9 mouse cellular contexts compared by ENCODE assay signal in the genomic region with DNA sequence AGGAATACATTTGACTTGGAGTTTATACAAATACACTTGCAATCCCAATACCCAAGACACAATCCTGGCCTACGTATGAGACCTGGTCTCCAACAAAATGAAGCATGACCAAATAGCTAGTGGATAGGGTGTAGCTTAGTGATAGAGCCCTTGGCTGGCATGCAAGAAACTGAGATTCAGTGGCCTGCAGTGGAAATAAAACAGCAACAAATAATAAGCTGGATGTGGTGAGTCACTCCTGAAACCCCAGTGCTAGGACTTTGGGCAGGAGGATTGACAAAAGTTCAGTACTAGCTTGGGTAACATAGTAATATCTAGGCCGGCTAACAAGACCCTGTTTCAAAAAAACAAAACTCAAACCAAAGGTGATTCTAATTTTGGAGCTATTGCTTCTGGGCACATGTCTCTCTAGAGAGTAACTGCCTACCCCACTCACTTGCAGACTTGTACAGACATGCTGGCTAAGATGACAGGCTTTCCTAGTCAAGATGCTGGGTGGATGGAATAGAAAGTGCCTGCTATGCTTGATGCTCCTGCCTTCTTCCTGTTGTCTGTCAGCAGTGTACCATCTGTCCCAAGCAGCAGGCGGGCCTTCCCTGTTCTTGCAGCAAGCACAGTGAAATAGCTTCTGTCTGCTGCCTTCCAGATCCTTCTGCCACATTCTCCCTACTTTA. TPM values are rescaled to one million over a fixed set of nuclear protein-coding genes. Genes with fewer than 3 reads are reported as not detected.
A peak's percentile ranks its signal among the peaks of the same experiment; 100 is the strongest.
DNase-seq lines count a peak whose midpoint lies in the region; ATAC-seq and TF ChIP-seq lines count a peak whose summit lies in the region.
"Had no signal": no experiment of that assay in that cellular context is flagged by ENCODE, and none has a peak within 500 bp of the region (broad histone marks: within the 10 kb centered on the region; RNA-seq: fewer than 3 reads in every experiment).

No protein-coding gene starts in this region.

- WGBS in hindbrain, postnatal 0 days, result 62% methylated on average over 3 of the region's 3 CpGs
- WGBS in macrophage (ENCODE audit: missing documents), result 89% methylated on average over 3 of the region's 3 CpGs

- peaks cover 87% of the 10 kb centered on the region; the same call in 1 of the 2 replicates for H3K79me2 ChIP-seq in macrophage (ENCODE audit: inconsistent target)

- H3K27me3 ChIP-seq in hindbrain, postnatal 0 days (ENCODE audit: insufficient read depth, low read length), result no peaks in the 10 kb centered on the region

- H3K9ac ChIP-seq in hindbrain, postnatal 0 days (replicated peaks; ENCODE audit: low read length), result no peak overlapping the region

- peak; percentile 5 for DNase-seq in adrenal gland, postnatal 25 days
- DNase-seq in adrenal gland, postnatal 10 days, result no peak
- peak; percentile 94 for DNase-seq in cerebellum, adult 9-11 months
- DNase-seq in hindbrain, postnatal 0 days (ENCODE audit: low spot score), result peak; percentile 42
- DNase-seq in urinary bladder, postnatal 14 days (ENCODE audit: low spot score), result no peak
- no peak for DNase-seq in kidney, adult 11 months
- no peak for DNase-seq in ovary, postnatal 36 days (ENCODE audit: low spot score)

- peak overlapping the region; percentile 54; the same call in 1 of the 2 replicates for H3K27ac ChIP-seq in hindbrain, postnatal 0 days
- peak overlapping the region; percentile 53 for H3K27ac ChIP-seq in macrophage
- H3K27ac ChIP-seq: kidney, postnatal 0 days had no signal

- H3K4me2 ChIP-seq in hindbrain, postnatal 0 days (ENCODE audit: low read depth, low read length), result no peak overlapping the region

- no peak for ATAC-seq in hindbrain, postnatal 0 days

- no peak overlapping the region for H3K4me3 ChIP-seq in hindbrain, postnatal 0 days (ENCODE audit: low read length)
- H3K4me3 ChIP-seq in macrophage (ENCODE audit: inconsistent target), result no peak overlapping the region

- H3K4me1 ChIP-seq in hindbrain, postnatal 0 days (ENCODE audit: insufficient read depth, low read length), result peaks cover 11% of the 10 kb centered on the region

- H3K9me3 ChIP-seq in hindbrain, postnatal 0 days (ENCODE audit: low read length), result no peaks in the 10 kb centered on the region

- TF ChIP-seq CTCF in hindbrain, postnatal 0 days (IDR thresholded peaks at IDR 0.05; ENCODE audit: low read depth), result no peak

- H3K36me3 ChIP-seq in hindbrain, postnatal 0 days (ENCODE audit: insufficient read depth, low read length), result 0 out of 2 replicates have a peak, but pooled peaks cover 4% of the 10 kb centered on the region
- peaks cover 61% of the 10 kb centered on the region for H3K36me3 ChIP-seq in macrophage (ENCODE audit: inconsistent target)

RNA-seq across cellular contexts. Expression of a gene that starts 37.1 kb away (rescaled TPM):
- total RNA-seq in adrenal gland, postnatal 25 days (2021), result 33.1 and 41.2 TPM in 2 replicates
- 10 to 100 TPM; 35.9 to 38.0 TPM for total RNA-seq in adrenal gland, postnatal 10 days (2021)
- total RNA-seq in hindbrain, postnatal 0 days (2014; rRNA removed), result 27.3 and 31.0 TPM in 2 replicates
- polyA plus RNA-seq in hindbrain, postnatal 0 days (2015; fragmentation: Nextera tagmentation; extraction: Ambion mirVana), result 100 and 105 TPM in 2 replicates
- 100 to 1,000 TPM; 176 to 613 (median 471) TPM for total RNA-seq in macrophage (2018; cell fraction: chromatin; rRNA removed)
- 10 to 100 TPM; 18.1 to 64.1 (median 43.5) TPM for total RNA-seq in macrophage (2018; cell fraction: cytosol; rRNA removed)
- 100 to 1,000 TPM in 19 of 26 experiments, 10 to 100 TPM in 7; 55.0 to 247 (median 149) TPM for total RNA-seq in macrophage (2018; cell fraction: nucleus; rRNA removed)
- polyA plus RNA-seq in macrophage (2018), result 30.3 to 83.9 TPM (median 31.8 TPM) in 3 replicates

RNA-seq across cellular contexts. Expression of a gene that starts 53.4 kb away (rescaled TPM):
- total RNA-seq in adrenal gland, postnatal 25 days (2021), result 413 and 478 TPM in 2 replicates
- 100 to 1,000 TPM; 286 to 394 TPM for total RNA-seq in adrenal gland, postnatal 10 days (2021)
- 250 and 341 TPM in 2 replicates for total RNA-seq in hindbrain, postnatal 0 days (2014; rRNA removed)
- polyA plus RNA-seq in hindbrain, postnatal 0 days (2015; fragmentation: Nextera tagmentation; extraction: Ambion mirVana), result 448 and 480 TPM in 2 replicates
- total RNA-seq in macrophage (2018; cell fraction: chromatin; rRNA removed), result 1,000 to 10,000 TPM; 2,157 to 4,730 (median 3,239) TPM
- total RNA-seq in macrophage (2018; cell fraction: cytosol; rRNA removed), result 100 to 1,000 TPM; 106 to 268 (median 139) TPM
- total RNA-seq in macrophage (2018; cell fraction: nucleus; rRNA removed), result 1,000 to 10,000 TPM in 24 of 26 experiments, 100 to 1,000 TPM in 2; 796 to 2,492 (median 1,518) TPM
- polyA plus RNA-seq in macrophage (2018), result 158 to 239 TPM (median 203 TPM) in 3 replicates

Comparison
In these comparisons a context has a peak if more than half of its experiments do, and no peak if none do; other contexts are left out.
1. DNase-seq: peak in adrenal gland, postnatal 25 days (single experiment), cerebellum, adult 9-11 months (single experiment) and hindbrain, postnatal 0 days (single experiment); none in adrenal gland, postnatal 10 days (single experiment), urinary bladder, postnatal 14 days (single experiment), kidney, adult 11 months (single experiment) and ovary, postnatal 36 days (single experiment).